Mouse (Mus musculus) right cerebral cortex, adult 2 months (tissue): ENCODE measurements around the gene Gfral.

Source experiments
- DNase-seq, 2 experiments: peaks; one replicate each; pipeline ENCODE4 v3.0.0; 2021 to 2022; ENCODE audit warnings: low spot score in 2 of 2

Gene Gfral

DNA sequence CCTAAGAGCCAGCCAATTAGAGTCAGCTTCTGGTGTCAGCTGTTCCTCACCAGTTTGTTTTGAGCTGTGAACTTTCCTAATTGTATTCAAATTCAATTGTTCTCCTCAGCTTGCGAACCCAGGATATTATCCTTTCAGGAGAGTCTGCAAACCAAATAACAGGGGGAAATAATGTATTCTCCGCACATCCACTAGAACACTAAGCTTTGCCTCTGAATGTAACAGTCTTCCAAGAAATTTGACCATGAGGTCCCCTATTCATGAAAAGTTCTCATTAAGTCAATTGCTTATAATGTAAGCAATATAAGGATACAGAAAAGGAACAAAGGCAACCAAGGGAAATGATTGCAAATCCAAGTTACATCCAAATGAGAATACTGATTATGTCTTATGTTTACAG lies at the start of gene Gfral:
Gfral (minus strand) TSS at position 101 of the 400 bp plus-strand sequence.
- no peak for DNase-seq

DNA sequence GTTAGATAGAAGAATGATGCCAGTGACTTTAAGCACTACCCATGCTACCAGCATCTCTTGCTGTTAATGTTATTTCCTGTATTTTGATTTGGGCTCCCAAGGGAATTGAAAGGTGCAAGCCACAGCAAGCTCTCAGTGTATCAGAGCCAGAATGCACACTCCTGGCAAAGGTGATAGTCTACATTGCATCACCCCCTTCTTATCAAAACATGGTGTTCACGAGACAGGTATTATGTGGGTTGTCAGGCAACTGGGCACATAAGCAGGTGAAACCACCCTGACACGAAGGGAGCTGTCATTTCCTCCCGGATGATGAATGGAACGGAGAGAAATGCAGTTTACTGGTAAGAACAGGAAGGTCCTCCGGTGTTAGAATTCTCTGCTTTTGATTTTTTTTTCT lies 44.3 kb upstream of the Gfral start:
- no peak for DNase-seq

DNA sequence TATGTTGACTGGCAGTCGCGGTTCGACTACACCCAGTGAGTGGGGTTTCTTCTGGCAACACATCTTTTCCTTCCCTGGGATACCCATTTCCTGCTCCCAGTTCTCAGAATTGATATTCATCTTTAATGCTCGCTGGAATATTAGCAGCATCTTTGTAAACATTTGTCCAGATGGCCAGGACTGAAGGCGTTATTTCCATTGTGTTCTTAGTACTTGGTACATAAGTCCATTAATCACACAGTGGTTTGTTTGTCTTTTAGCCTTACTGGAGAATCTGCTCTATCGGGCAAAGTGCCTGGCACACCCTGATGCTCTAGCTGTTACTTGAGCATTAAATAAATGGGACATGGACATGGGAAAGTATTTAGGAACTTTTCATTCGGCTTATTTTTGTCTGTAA lies 39.1 kb upstream of the Gfral start:
- DNase-seq: no peak

DNA sequence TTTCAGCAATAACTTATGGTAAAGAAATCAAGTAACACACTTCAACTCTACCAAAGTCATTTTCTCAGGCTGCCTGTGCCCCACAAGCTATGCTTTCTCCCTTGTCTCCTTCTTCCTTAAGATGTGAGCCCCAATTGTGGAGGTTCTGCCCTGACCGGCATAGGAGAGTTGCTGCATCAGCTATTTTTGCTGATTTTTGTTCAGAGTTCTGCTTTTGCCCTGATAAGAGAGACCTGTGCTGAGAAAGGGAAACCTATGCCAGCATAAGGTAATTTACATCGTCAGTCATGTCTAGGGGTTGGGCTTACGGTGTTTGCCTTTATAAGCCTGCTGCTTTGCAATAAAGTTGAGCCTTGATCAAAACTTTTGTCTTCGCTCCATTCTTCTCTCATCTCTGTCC lies 38.7 kb upstream of the Gfral start:
- DNase-seq: no peak

DNA sequence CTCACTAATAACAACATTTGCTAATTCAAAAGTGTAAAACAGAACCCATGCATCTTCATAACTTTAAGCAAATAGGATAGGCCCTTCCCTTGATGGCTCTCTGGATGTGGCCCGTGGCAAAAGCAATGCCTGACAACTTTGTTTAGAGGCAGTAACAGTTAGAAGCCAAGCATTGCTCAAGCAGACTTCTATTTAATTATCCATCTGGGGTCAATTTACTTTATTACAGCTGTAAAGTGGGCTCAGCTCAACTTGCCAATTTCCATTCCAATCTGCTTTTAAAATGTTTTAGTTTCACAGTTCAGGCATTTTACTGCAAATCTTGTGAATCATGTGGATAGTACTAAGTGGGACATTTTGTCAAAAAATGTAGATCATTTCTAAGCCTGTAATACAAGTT lies 28.9 kb upstream of the Gfral start:
- no peak for DNase-seq

GRCm38 (mm10) chr9:76237946-76238345 lies 24.5 kb upstream of the Gfral start:
- DNase-seq: no peak

- no peak for DNase-seq
Observed at GRCm38 (mm10) chr9:76237243-76237642, 23.8 kb upstream of the Gfral start.

DNA sequence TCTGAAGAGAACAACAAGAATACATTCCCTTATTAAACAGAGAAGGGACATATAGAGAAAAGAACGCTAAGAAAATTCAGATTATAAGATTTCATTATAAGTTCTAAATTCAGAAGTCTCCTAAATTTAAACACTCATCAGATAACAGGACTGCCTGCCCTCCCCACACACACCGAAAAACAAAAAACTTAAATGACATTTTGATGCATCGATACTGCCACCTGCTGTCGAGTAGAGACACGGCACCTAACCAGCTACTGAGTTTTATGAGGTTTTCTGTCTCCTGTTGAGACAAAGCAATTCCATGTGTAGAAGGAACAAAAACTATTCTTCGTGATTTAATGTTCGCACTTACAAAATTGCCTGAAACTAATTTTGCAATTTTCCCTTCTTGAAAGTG lies 23.2 kb upstream of the Gfral start:
- peak; percentile 81 to 84 for DNase-seq

GRCm38 (mm10) chr9:76235945-76236503 lies 22.6 kb upstream of the Gfral start:
- DNase-seq: peak in 1 of 2 experiments; percentile 10

- DNase-seq: no peak
Observed at GRCm38 (mm10) chr9:76234899-76235298, 21.4 kb upstream of the Gfral start.

DNA sequence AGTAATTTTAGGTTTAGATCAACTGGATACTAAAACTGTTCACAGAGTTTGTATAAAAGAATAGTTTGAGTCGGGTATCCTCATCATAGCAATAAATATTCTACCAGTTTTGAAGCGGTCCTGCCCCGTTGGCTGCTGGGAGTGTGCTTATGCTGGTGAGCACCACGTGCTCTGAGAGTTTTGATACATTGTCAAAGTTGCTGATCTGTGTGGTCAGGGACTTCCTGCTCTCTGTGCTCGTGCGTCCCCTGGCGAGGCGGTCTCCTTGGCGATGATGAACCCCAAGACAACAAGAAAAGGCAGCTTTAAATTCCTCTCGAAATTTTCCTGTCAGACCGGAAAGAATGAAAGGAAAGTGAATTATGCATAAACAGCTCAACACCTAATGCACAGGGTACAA lies 16.9 kb upstream of the Gfral start:
- DNase-seq: no peak

DNA sequence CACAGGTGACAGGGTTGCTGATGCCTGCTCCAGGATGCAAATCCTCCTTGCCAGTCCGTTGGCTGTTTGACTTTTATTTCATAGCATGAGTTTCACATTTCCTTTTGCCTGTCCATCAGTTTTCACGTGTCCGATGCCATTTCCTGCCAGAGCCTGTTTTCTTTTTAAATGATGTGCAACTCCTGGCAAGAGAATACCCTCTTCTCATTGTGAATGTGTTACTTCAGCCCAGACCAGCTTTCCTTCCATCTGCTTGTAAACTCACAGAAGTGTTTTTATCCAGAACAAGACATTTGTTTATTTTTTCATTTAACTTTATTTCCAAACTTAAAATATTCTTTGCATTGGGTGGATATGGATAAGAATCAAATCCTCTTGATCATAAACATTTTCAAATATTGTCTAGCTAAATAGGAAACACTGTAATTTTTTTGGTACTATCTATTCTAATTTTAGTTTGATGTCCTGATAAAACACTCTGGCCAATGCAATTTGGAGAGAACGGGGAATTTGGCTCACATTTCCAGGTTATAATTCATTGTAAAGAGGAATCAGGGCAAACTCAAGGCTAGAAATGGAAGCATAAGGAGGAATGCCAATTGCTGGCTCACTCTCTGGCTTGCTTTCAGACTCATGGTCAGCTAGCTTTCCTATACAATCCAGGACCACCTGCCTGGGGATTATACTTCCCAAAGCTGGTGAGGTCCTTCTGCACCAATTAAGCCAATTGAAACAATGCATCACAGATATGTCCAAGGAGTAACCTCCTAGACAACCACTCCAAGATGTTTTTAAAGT lies 3.9 kb upstream of the Gfral start:
- no peak for DNase-seq

- DNase-seq: peak in 1 of 2 experiments; percentile 12
Observed at GRCm38 (mm10) chr9:76214678-76215077, 1.2 kb upstream of the Gfral start.

DNA sequence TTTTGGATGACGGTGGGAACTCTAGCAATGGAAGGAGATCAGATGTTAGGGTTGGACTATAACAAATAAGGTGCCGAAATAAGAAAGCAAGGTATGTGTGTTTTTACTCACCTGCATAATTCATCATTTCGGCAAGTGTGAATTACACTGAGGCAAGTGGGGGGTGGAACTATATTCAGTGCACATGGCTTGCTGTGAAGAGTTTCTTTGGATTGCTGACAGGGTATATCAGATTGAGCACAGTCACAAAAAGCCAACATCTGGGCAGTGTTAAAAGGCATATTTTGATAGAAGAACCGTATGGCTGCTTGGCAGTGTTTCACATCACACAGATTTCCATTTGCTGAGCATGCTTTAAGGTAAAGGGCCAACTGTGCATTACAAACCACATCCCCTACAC lies 16.5 kb downstream of the Gfral start:
- DNase-seq: no peak

- no peak for DNase-seq
Observed at GRCm38 (mm10) chr9:76179221-76179620, 34.2 kb downstream of the Gfral start.

- no peak for DNase-seq
Observed at GRCm38 (mm10) chr9:76172686-76173295, 40.7 kb downstream of the Gfral start.

GRCm38 (mm10) chr9:76168355-76168754 lies 45.1 kb downstream of the Gfral start:
- DNase-seq: peak; percentile 14 to 16

GRCm38 (mm10) chr9:76162446-76162845 lies 51.0 kb downstream of the Gfral start:
- no peak for DNase-seq

- no peak for DNase-seq
Observed at GRCm38 (mm10) chr9:76145593-76145992, 67.9 kb downstream of the Gfral start.

- DNase-seq: peak; percentile 12 to 17
Observed at GRCm38 (mm10) chr9:76138378-76139109, 74.9 kb downstream of the Gfral start.

GRCm38 (mm10) chr9:76134042-76134441 lies 79.4 kb downstream of the Gfral start:
- no peak for DNase-seq

- DNase-seq: no peak
Observed at GRCm38 (mm10) chr9:76129353-76129752, 84.1 kb downstream of the Gfral start.
